Mouse (Mus musculus) CD4-positive, CD25-positive, alpha-beta regulatory T cell, adult 4 months (primary cell): ENCODE measurements around the gene Cit. TPM values are rescaled to one million over a fixed set of nuclear protein-coding genes. Genes with fewer than 3 reads are reported as not detected.
"Not testable (repeated sequence)": the region's sequence is repeated elsewhere in the genome, so short reads cannot be mapped to it uniquely, and the experiment has no call there.

Experiments used
- ATAC-seq: one replicate; pipeline ENCODE4 v1.8.0; 2017
- polyA plus RNA-seq, 2 experiments: library from polyadenylated mRNA; unstranded; fragments of 100-300 nt; shearing (Covaris generic); gene quantifications; one replicate each; pipeline ENCODE4 v1.2.1; 2017

Gene Cit
- polyA plus RNA-seq, result 1 to 10 TPM; 3.8 to 4.9 TPM

GRCm38 (mm10) chr5:115844766-115845634 is at the start of gene Cit:
TSS of gene Cit (plus strand) at chr5:115845278.
- ATAC-seq, result peak; percentile 100

GRCm38 (mm10) chr5:115799016-115799894 is 45.8 kb upstream of the Cit start:
- no peak for ATAC-seq

GRCm38 (mm10) chr5:115799895-115800232 is 45.2 kb upstream of the Cit start:
- ATAC-seq, result no peak

GRCm38 (mm10) chr5:115812262-115812661 is 32.8 kb upstream of the Cit start:
- ATAC-seq, result no peak

GRCm38 (mm10) chr5:115817022-115817421 is 28.1 kb upstream of the Cit start:
- ATAC-seq, result no peak

- ATAC-seq, result not testable (repeated sequence)
These were observed 27.4 kb upstream of the Cit start for GRCm38 (mm10) chr5:115817655-115818054.

GRCm38 (mm10) chr5:115819966-115820365 is 25.1 kb upstream of the Cit start:
- ATAC-seq, result no peak

GRCm38 (mm10) chr5:115821200-115821599 is 23.9 kb upstream of the Cit start:
- no peak for ATAC-seq

GRCm38 (mm10) chr5:115821910-115822309 is 23.2 kb upstream of the Cit start:
- no peak for ATAC-seq

- ATAC-seq, result no peak
These were observed 12.3 kb upstream of the Cit start for GRCm38 (mm10) chr5:115832754-115833153.

GRCm38 (mm10) chr5:115833806-115834205 is 11.3 kb upstream of the Cit start:
- not testable (repeated sequence) for ATAC-seq

GRCm38 (mm10) chr5:115835291-115835690 is 9.8 kb upstream of the Cit start:
- ATAC-seq, result no peak

GRCm38 (mm10) chr5:115838059-115838458 is 7.0 kb upstream of the Cit start:
- no peak for ATAC-seq

GRCm38 (mm10) chr5:115840453-115840852 is 4.6 kb upstream of the Cit start:
- no peak for ATAC-seq

GRCm38 (mm10) chr5:115840946-115841775 is 3.9 kb upstream of the Cit start:
- ATAC-seq, result no peak

GRCm38 (mm10) chr5:115844368-115844765 is 711 bp upstream of the Cit start:
- no peak for ATAC-seq

GRCm38 (mm10) chr5:115845635-115846174 is 627 bp downstream of the Cit start:
- no peak for ATAC-seq

GRCm38 (mm10) chr5:115847166-115847565 is 2.1 kb downstream of the Cit start:
- ATAC-seq, result no peak

- ATAC-seq, result no peak
These were observed 3.4 kb downstream of the Cit start for GRCm38 (mm10) chr5:115848463-115848862.

- no peak for ATAC-seq
These were observed 4.3 kb downstream of the Cit start for GRCm38 (mm10) chr5:115849263-115849829.

GRCm38 (mm10) chr5:115850250-115851028 is 5.4 kb downstream of the Cit start:
- ATAC-seq, result no peak
